Mouse (Mus musculus): ENCODE measurements at regions not wholly inside any gene's neighbourhood (a gene's known extent, or its start where the extent isn't known, plus 50 kb on each side); places are given as distances from the start of the nearest gene placed in this dataset.

GRCm38 (mm10) chrX:133787112-133787511 is 63.7 kb upstream of the Tnmd start:
- no peak for DNase-seq (ENCODE audit: low spot score in 2 of 2)

GRCm38 (mm10) chrX:133754026-133754425 is 65.2 kb upstream of the Pcdh19 start:
- DNase-seq (ENCODE audit: low spot score in 2 of 2): peak; percentile 56 to 58

GRCm38 (mm10) chrX:133752232-133752631 is 63.4 kb upstream of the Pcdh19 start:
- no peak for DNase-seq (ENCODE audit: low spot score in 2 of 2)

- DNase-seq (ENCODE audit: low spot score in 2 of 2): no peak
These were observed 54.7 kb upstream of the Pcdh19 start for GRCm38 (mm10) chrX:133743446-133743845.

- no peak for DNase-seq (ENCODE audit: low spot score in 2 of 2)
These were observed 50.3 kb upstream of the Pcdh19 start for GRCm38 (mm10) chrX:133738980-133739632.

Measured in heart, adult 9 months (tissue).